Mouse (Mus musculus) testis, adult 2 months (tissue): ENCODE results near the gene Mark3.

Experiments used
- CTCF ChIP-seq: fragments of 200-500 bp; IDR thresholded peaks from 2 replicates; pipeline ENCODE4 v1.5.1; 2012; ENCODE audit warnings: low read depth, mild to moderate bottlenecking, inconsistent platforms, low read length, moderate library complexity; ENCODE audit not compliant: control insufficient read depth, insufficient read depth, insufficient replicate concordance
- POLR2A ChIP-seq: fragments of 200-500 bp; IDR thresholded peaks from 2 replicates; pipeline ENCODE4 v1.6.1; 2012; ENCODE audit warnings: low read depth, mild to moderate bottlenecking, inconsistent platforms, low read length, moderate library complexity; ENCODE audit not compliant: control insufficient read depth

DNA sequence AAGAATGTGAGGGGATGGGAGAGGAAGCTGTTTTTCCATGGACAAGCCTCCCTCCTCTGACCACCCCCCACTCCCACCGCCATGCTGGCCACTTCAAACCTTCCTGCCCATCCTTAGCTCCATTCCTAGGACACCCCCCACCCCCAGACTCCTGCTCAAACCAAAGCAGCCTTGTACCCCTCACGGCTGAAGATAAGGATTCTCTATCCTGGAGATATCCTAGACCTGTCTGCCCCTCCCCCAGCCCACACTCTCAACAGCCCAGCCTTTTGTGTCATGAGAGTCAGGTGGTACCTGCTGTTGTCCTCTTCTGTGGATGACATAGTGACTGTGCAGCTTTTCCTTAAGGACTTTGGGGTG, 113.7 kb downstream of the Mark3 start:
- no peak for TF ChIP-seq CTCF
- no peak for TF ChIP-seq POLR2A
